Mouse (Mus musculus) hindbrain, embryonic 11.5 days (tissue): ENCODE measurements around the gene Ivns1abp. TPM values are rescaled to one million over a fixed set of nuclear protein-coding genes. Genes with fewer than 3 reads are reported as not detected.

ENCODE experiments used
- ATAC-seq: fragments of 200-750 bp; cut with Nextera tagmentation; 2 replicates; pipeline ENCODE4 v1.8.0; 2017; ENCODE audit warnings: mild to moderate bottlenecking, moderate TSS enrichment, moderate library complexity; ENCODE audit not compliant: low FRiP score
- DNase-seq: peaks from one replicate; pipeline ENCODE4 v3.0.0-alpha.2; 2015; ENCODE audit warnings: low spot score
- H3K27ac ChIP-seq: fragments of 300-500 bp; sonication (generic); 2 replicates; pipeline ENCODE4 v1.5.1; 2014; ENCODE audit warnings: mild to moderate bottlenecking, low read depth, low read length
- H3K27me3 ChIP-seq: fragments of 300-500 bp; sonication (generic); 2 replicates; pipeline ENCODE4 v1.6.1; 2014; ENCODE audit warnings: mild to moderate bottlenecking, low read length, moderate library complexity, mixed read lengths; ENCODE audit not compliant: control insufficient read depth, insufficient read depth
- H3K36me3 ChIP-seq: fragments of 300-500 bp; sonication (generic); 2 replicates; pipeline ENCODE4 v1.6.1; 2014; ENCODE audit warnings: mild to moderate bottlenecking, low read length, moderate library complexity, mixed read lengths; ENCODE audit not compliant: control insufficient read depth, insufficient read depth
- H3K4me1 ChIP-seq: fragments of 300-500 bp; sonication (generic); replicated peaks from 2 replicates; pipeline ENCODE4 v1.6.1; 2014; ENCODE audit warnings: low read length, mixed read lengths; ENCODE audit not compliant: control insufficient read depth, insufficient read depth
- H3K4me2 ChIP-seq: fragments of 300-500 bp; sonication (generic); replicated peaks from 2 replicates; pipeline ENCODE4 v1.6.1; 2014; ENCODE audit warnings: mild to moderate bottlenecking, low read depth, low read length
- H3K4me3 ChIP-seq: fragments of 300-500 bp; sonication (generic); 2 replicates; pipeline ENCODE4 v1.5.1; 2014; ENCODE audit warnings: low read depth, low read length
- H3K9ac ChIP-seq: fragments of 300-500 bp; sonication (generic); 2 replicates; pipeline ENCODE4 v1.6.1; 2014; ENCODE audit warnings: low read depth, low read length
- H3K9me3 ChIP-seq: fragments of 300-500 bp; sonication (generic); 2 replicates; pipeline ENCODE4 v1.6.1; 2016; ENCODE audit warnings: low read length; ENCODE audit not compliant: control insufficient read depth
- WGBS: fragments of 180-500 bp; shearing (Covaris S2); extraction: QIAGEN DNeasy Blood & Tissue Kit; methylation state at CpG from one replicate; pipeline ENCODE4 v1.1.7; 2014; 5-methylcytosine and 5-hydroxymethylcytosine counted together
- polyA plus RNA-seq: library from polyadenylated mRNA; unstranded; fragments of >200 nt; fragmentation: Nextera tagmentation; extraction: Ambion mirVana; gene quantifications from 2 replicates; pipeline ENCODE4 v1.2.1, GENCODE M21; 2014

Ivns1abp gene
- polyA plus RNA-seq, 1 experiment from 2014 or later: 340 TPM

DNA sequence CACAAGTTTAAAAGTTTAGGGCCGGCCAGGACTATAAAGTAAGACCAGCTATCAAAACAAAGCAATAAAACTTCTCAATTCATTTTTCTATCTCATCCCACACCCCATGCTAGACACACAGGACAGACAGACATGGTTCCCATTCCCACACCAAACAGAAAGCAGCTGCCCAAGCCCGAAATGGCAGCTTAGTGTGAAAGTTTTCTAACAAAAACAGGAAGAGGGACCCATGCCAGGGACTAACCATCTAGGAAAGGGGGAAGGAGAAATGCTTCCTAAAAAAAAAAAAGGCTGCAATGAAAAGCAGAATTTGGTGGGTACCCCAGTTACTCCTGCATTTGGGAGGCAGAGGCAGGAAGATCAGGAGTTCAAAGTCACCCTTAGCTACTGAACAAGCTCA lies 37.2 kb upstream of the Ivns1abp start:
- Histone ChIP-seq H3K27ac (no peak overlapping the region), H3K9me3 (no peaks in the 10 kb centered on the region), H3K4me3 (no peak overlapping the region), H3K4me2 (no peak overlapping the region), H3K36me3 (no peaks in the 10 kb centered on the region), H3K9ac (no peak overlapping the region), H3K4me1 (no peaks in the 10 kb centered on the region), H3K27me3 (no peaks in the 10 kb centered on the region)
- no peak for ATAC-seq
- WGBS: 84% methylated on average over 2 of the region's 2 CpGs
- DNase-seq: no peak

DNA sequence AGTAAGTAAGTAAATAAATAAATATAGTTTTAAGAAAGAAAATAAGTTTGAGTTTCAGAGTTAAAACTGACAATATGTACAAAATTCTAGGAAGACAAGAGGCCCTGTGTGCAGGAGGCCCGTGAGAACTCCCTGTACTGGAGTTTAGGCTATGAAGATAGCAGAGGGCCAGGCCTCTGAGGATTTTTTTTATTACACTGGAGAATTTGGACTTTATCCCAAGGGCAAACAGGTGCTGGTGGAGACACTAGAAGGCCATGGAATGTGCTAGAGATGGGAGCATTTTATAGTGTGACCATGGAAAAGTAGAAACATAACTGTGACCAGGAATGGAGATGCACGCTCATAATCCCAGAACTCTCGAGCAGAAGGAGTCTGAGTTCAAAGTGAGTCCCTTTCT lies 36.5 kb upstream of the Ivns1abp start:
- no peak overlapping the region for H3K4me2 ChIP-seq
- H3K9me3 ChIP-seq: no peaks in the 10 kb centered on the region
- H3K4me3 ChIP-seq: no peak overlapping the region
- no peak for ATAC-seq
- no peaks in the 10 kb centered on the region for H3K4me1 ChIP-seq
- WGBS: 81% methylated on average over 3 of the region's 3 CpGs
- no peaks in the 10 kb centered on the region for H3K36me3 ChIP-seq
- no peak overlapping the region for H3K27ac ChIP-seq
- no peaks in the 10 kb centered on the region for H3K27me3 ChIP-seq
- DNase-seq: no peak
- H3K9ac ChIP-seq: no peak overlapping the region

DNA sequence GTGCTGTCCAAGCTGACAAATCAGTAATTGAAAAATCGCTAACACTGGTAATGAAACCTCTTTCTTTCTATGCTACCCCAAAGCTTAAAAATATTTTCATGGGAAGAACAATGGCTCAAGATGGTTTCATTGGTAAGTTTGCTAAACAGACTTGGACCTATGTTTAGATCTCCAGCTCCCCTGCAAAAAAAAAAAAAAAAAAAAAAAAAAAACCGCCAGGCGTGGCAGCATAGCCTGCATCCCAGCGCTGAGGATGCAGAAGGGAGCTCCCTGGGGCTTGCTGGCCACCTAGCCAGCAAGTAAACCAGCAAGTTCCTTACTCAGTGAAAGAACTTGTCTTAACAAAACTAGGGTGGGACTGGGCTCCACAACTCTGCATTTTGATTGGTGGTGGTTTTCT lies 35.8 kb upstream of the Ivns1abp start:
- WGBS: 44% methylated on average over 4 of the region's 4 CpGs

DNA sequence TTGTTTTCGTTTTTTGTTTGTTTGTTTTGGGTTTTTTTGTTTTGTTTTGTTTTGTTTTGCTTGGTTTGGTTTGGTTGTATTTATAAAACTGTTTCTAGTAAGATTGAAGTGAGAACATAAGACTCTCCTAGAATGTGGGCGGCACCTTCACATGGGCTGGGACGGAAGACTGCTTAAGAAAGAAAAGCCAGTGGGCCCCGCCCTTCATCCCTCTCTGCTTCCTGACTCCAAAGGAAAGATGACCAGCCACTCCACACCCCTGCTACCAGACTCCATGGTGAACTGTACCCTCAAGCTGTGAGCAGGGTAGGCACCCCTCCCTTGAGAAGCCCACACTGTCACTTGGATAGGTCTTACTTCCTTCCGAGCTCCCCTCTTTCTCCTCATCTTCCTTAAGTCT lies 33.8 kb upstream of the Ivns1abp start:
- ATAC-seq (no peak), DNase-seq (no peak)
- H3K4me3 ChIP-seq: no peak overlapping the region
- no peak overlapping the region for H3K27ac ChIP-seq
- no peak overlapping the region for H3K9ac ChIP-seq
- H3K36me3 ChIP-seq: no peaks in the 10 kb centered on the region
- H3K9me3 ChIP-seq: no peaks in the 10 kb centered on the region
- 85% methylated on average over 5 of the region's 5 CpGs for WGBS
- no peak overlapping the region for H3K4me2 ChIP-seq
- no peaks in the 10 kb centered on the region for H3K4me1 ChIP-seq
- no peaks in the 10 kb centered on the region for H3K27me3 ChIP-seq

More for the DNA sequence above, 35.8 kb upstream of the Ivns1abp start:
- H3K36me3 ChIP-seq: no peaks in the 10 kb centered on the region
- no peak overlapping the region for H3K27ac ChIP-seq
- no peaks in the 10 kb centered on the region for H3K9me3 ChIP-seq
- no peak overlapping the region for H3K4me3 ChIP-seq
- DNase-seq (no peak), ATAC-seq (no peak)
- H3K4me2 ChIP-seq: no peak overlapping the region
- no peaks in the 10 kb centered on the region for H3K4me1 ChIP-seq
- no peak overlapping the region for H3K9ac ChIP-seq
- no peaks in the 10 kb centered on the region for H3K27me3 ChIP-seq

DNA sequence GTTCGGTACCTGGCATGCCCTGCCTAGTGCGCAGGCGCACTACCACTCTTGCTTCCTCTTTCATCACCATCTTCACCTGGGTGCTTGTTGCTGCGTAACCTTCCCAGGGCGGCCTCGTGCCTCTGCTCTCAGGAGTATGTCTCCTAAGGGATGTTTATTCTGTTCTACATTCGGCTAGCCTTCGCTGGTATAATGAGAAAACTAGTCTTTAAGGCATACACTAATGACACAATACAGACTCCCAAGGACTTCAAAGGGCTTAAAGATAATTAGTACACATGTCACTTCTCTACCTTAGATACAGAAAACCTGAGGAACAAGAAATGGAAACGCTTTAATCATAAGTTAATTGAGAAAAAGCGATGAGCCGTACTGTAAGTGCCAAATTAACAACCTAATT lies 32.9 kb upstream of the Ivns1abp start:
- Histone ChIP-seq H3K4me2 (no peak overlapping the region), H3K9ac (no peak overlapping the region), H3K36me3 (no peaks in the 10 kb centered on the region), H3K4me1 (no peaks in the 10 kb centered on the region), H3K4me3 (no peak overlapping the region), H3K27me3 (no peaks in the 10 kb centered on the region), H3K27ac (no peak overlapping the region), H3K9me3 (no peaks in the 10 kb centered on the region)
- DNase-seq (no peak), ATAC-seq (no peak)
- 91% methylated on average over 11 of the region's 11 CpGs for WGBS

DNA sequence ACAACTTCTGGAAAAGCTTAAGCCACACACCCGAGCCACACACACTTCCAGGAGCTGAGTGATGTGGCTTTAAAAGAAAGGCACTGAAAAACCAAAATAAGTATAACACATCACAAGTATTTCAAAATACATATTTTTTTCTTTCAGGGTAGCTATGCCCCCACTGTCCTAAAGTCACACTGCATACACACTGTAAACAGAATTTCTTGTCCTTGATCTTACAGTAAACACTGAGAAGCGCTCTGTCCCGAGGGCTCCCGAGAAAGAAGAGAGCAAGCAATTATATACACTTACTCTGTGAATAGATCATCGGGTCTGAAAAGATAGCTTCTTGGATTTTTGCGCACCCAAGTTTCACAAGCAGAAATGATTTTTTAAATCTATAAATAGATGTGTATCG lies 25.0 kb upstream of the Ivns1abp start:
- Histone ChIP-seq H3K9me3 (no peaks in the 10 kb centered on the region), H3K9ac (no peak overlapping the region), H3K4me2 (no peak overlapping the region), H3K27me3 (no peaks in the 10 kb centered on the region), H3K36me3 (no peaks in the 10 kb centered on the region), H3K4me1 (no peaks in the 10 kb centered on the region), H3K4me3 (no peak overlapping the region), H3K27ac (no peak overlapping the region)
- no peak for ATAC-seq
- no peak for DNase-seq
- 86% methylated on average over 7 of the region's 7 CpGs for whole genome bisulfite sequencing

DNA sequence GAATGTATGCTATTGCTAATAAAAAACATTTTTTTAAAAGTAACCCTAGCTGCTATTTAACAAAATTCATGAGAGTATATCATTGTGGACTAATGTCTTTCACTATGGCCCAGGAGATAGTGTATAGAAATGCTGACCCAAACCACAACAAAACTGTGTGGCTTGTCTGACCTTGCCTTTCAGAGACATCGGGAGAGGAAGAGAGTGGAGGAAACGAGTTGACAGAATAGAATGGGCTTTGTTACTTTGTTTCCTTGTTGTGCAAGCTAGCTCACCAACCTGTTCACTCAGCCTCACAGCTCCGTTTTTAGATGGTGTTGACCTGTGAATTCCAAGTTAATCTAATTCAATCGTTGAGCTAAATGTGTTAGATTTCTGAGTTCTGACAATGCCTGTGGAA lies 23.9 kb upstream of the Ivns1abp start:
- no peak overlapping the region for H3K27ac ChIP-seq
- H3K4me3 ChIP-seq: no peak overlapping the region
- H3K36me3 ChIP-seq: no peaks in the 10 kb centered on the region
- H3K4me2 ChIP-seq: no peak overlapping the region
- DNase-seq (no peak), ATAC-seq (no peak)
- H3K27me3 ChIP-seq: no peaks in the 10 kb centered on the region
- H3K9me3 ChIP-seq: no peaks in the 10 kb centered on the region
- no peak overlapping the region for H3K9ac ChIP-seq
- 66% methylated on average over 4 of the region's 4 CpGs for WGBS
- H3K4me1 ChIP-seq: no peaks in the 10 kb centered on the region

DNA sequence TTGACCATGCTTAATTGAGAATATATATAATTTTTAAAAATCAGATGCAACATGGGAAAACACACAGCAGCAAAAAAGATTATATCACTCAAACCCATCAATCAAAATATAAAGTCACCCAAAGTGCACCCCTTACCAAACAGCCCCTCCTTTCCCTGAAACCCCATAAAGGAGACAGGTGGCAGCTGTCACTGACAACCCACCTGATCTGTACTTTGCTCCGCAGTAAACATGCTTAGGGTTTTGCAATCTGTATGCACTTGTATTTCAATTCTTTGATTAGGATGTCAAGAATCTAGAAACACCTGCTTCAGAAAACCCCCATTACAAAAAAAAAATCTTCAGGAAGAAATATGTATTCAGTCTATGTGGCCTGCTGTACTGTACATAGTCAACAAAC lies 18.9 kb upstream of the Ivns1abp start:
- no peak overlapping the region for H3K9ac ChIP-seq
- 84% methylated on average over 1 of the region's 1 CpGs for WGBS
- ATAC-seq: no peak

DNA sequence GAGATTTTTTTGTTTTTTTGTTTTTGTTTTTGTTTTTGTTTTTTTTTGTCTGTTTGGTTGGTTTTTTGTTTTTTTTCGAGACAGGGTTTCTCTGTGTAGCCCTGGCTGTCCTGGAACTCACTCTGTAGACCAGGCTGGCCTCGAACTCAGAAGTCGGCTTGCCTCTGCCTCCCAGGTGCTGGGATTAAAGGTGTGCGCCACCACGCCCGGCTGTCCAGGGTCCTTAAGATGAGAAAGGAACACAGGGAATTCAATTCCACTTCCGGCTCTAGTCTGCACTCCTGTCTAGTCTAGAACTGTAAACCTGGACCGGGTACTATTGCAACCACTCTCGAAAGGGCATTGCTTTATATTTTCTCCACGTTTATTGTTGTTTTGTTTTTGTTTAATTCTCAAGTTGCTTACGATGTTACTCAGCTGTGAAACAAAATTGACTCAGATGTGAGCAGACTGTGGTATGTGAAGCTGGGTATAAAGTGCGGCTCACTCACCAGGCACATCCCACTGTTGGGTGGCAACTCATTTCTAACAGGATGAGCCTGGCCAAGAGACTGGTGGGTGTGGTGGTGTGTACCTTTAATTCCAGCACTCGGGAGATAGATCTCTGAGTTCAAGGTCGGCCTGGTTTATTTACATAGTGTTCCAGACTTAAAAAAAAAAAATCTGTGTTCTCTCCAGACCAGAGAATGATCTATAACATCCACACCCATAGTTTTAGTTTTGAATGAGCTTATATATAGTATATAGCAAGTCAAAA lies 15.8 kb upstream of the Ivns1abp start:
- no peak for DNase-seq
- H3K9me3 ChIP-seq: no peaks in the 10 kb centered on the region
- H3K4me2 ChIP-seq: no peak overlapping the region
- H3K36me3 ChIP-seq: no peaks in the 10 kb centered on the region
- no peaks in the 10 kb centered on the region for H3K4me1 ChIP-seq
- H3K4me3 ChIP-seq: no peak overlapping the region
- H3K9ac ChIP-seq: no peak overlapping the region
- 88% methylated on average over 14 of the region's 14 CpGs for WGBS
- H3K27ac ChIP-seq: no peak overlapping the region
- no peak for ATAC-seq
- no peaks in the 10 kb centered on the region for H3K27me3 ChIP-seq

More for the DNA sequence above, 18.9 kb upstream of the Ivns1abp start:
- no peak overlapping the region for H3K27ac ChIP-seq
- no peaks in the 10 kb centered on the region for H3K4me1 ChIP-seq
- H3K4me3 ChIP-seq: no peak overlapping the region
- no peak for DNase-seq
- H3K9me3 ChIP-seq: no peaks in the 10 kb centered on the region
- no peaks in the 10 kb centered on the region for H3K36me3 ChIP-seq
- H3K4me2 ChIP-seq: no peak overlapping the region
- H3K27me3 ChIP-seq: no peaks in the 10 kb centered on the region
